Mouse (Mus musculus) cerebellum, adult 9-10 months (tissue): ENCODE measurements at regions not wholly inside any gene's neighbourhood (a gene's known extent, or its start where the extent isn't known, plus 50 kb on each side); places are given as distances from the start of the nearest gene placed in this dataset.

Experiments
- DNase-seq: peaks from one replicate; pipeline ENCODE4 v3.0.0; 2022

DNA sequence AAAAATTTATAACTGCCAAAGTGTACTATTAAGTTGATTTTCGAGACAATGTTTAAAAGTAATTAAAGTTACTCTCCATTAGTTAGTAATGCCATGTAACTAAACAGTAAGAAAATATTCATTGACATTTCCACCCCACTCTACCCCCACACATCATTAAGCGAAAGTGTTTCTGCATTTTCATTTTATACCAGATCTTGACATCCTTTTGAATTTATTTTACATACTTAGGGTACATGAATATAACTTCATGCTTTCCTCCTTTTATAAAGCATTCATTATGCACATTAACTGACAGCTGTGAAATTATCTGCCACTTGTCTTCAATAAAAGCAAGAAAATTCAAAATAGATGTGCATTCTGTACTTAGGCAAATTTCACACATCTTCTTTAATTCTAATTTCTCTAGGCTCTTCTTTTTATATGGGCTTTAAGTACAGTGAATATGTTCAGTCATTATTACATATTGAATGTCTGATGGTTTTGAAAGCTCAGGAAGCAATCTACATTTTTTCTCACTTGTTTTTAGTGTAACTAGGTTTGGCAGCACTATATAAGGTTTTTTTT, 526.5 kb downstream of the Epha5 start:
- DNase-seq: no peak

DNA sequence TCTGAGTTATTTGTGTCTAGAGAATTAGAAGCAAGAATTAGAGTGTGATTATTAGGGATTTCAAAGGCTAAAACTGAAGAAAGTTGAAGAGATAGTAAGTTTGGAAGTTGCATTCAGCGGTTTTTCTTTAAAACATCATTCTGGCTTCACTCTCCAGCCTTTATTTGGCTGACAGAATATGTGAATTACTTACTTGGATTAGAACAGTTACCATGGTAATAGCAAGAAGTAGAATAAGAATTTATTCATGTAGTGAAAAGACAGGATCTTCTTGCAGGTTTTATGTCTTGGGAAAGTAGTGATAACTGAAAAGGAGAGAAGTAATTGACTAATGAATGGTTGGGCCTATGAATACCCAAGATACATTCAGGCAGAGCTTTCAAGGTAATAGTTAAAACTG, 517.1 kb upstream of the Tecrl start:
- no peak for DNase-seq

DNA sequence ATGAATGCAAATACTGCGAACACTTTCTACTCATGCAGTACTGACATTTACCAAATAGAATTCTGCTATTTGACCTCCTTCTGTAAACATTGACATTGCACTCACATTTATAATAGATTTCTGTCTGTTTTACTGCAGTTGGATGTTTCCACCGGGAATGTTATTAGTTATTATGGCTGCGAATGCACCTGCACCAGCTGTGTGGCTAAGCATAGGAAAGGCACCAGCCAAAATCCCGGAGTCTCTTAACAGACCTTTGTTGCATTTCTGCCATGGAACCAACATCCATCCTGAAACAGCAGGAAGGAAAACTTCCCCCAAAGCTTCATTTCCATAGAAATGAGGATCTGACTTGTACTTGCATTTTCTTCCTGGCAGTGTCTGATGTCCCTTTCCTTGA, 513.4 kb upstream of the Tecrl start:
- DNase-seq: no peak

DNA sequence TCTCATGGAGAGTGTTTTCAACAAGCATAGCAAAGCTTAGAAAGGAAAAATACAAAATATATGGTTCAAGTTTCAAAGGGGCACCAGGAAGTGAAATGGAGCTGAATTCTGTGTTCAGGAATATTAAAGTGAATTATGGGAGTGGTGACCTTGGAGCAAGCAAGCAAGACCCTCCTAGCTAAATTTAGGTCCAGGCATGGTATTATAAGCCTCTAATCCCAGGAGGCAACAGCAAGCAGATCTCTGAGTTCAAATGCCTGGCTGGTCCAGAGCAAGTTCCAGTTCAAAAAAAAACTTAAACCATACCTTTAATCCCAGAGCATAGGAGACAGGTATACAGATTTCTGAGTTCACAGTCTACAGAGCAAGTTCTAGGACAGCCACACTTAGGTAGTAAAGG, 506.7 kb upstream of the Tecrl start:
- DNase-seq: no peak

DNA sequence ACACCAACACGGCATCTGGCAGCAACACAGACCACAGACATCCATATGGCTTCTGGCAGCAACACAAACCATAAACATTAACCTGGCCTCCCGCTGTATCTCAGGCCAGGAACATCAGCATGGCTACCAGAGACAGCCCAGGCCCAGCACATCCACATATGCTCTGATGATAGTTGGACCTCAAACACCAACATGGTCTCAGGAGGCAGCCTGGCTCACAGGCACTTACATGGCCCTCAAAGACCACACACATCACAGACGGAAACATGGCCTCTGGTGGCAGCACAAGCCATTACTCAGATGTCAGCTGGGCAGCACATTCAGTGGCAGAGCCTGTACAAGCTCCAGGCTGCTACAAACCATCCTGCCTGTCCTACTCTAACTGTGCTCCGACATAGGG, 497.0 kb upstream of the Tecrl start:
- DNase-seq: no peak

DNA sequence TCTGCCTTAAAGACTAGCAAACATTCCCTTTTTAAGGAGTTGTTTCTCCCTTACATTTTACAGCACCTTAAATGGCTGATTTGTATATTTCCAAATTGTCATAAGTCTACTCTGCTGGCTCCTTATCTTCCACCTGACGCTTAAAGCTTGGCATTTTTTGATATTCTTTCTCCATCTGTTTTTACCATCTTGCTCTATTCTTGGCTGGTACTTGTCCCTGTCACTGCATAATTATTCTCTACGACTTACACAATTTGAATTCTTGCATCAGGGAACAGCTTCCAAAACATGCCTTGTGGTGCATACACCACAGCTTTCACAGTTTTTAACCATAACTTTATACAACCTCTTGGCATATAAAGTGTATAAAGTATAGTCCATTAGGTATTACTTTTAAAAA, 471.6 kb upstream of the Tecrl start:
- no peak for DNase-seq

DNA sequence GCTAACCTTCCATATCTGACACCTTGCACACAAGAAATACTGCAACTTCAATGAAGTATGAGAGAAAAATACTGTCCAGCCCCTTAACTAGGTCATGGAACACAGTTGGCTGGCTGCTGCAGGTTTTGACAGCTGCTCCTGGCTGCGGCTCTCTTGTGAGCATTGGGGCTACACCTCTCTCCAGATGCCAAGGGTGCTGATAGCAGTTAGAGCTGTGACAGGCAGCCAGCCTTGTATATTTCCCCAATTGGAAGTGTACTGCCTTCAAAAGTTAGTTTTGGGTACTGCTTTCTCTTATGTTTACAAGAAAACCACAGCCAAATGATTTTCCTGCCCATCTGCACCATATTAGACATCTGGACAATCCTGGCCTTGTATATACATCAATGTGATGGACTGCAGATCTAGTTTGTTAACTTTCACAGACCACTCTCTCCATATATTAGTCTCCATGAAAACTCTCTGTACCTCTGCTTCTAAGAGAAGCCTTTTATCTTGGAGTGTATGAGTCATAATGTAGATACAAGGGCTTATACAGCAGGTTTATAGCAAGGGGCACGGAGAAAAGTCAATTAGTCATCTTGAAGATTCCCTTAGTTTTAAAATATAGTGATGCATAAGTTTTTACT, 470.0 kb upstream of the Tecrl start:
- DNase-seq: no peak

DNA sequence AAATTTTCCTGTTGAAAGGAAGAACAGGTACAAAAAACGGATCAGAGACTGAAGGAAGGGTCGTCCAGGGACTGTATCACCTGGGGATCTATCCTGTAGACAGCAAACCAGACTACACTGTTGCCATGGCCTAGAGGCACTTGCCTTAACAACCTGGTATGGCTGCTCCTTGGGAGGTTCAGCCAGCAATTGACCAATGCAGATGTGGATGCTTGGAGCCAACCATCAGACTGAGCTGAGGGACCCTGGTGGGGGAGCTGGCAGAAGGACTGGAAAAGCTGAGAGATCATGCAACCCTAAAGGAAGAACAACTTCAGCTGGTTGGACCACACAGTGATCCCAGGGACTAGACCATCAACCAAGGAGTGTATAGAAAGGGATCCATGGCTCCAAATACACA, 456.3 kb upstream of the Tecrl start:
- no peak for DNase-seq

DNA sequence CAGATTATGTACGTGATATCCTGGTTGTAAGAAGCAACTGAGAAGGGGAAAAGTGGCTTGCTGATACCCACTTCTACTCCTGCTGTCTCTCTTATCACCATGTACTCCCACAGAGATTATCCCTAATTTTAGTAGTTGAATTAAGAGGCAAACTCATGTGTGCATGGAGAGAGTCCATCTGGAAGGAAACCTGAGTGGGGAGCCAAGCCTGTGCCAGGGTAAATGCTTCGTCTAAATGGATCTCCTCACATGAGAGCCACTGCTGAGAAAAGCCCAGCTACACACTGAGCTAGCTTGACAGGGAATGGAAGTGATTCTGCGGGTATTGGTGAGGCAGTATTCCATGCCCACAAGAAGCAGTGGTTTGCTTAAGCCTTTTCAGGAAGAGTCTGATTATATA, 445.0 kb upstream of the Tecrl start:
- no peak for DNase-seq

DNA sequence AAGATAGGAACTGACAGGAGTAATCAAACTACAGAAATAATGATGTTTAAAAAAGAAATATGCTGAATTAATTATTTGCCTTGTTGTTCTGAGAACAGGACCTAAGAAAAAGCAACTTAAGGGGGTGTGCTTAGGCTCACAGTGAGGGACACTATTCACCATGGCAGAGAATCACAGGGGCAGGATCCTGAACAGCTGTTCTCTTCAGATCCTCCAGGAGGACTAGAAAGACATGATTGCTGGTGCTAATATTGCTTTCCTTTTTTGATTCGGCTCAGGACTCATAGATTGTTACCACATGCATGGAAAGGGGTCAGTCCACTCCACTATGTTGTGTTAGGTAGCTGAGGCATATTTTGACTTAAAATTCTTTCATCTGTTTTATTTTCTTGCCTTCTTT, 425.4 kb upstream of the Tecrl start:
- DNase-seq: no peak

DNA sequence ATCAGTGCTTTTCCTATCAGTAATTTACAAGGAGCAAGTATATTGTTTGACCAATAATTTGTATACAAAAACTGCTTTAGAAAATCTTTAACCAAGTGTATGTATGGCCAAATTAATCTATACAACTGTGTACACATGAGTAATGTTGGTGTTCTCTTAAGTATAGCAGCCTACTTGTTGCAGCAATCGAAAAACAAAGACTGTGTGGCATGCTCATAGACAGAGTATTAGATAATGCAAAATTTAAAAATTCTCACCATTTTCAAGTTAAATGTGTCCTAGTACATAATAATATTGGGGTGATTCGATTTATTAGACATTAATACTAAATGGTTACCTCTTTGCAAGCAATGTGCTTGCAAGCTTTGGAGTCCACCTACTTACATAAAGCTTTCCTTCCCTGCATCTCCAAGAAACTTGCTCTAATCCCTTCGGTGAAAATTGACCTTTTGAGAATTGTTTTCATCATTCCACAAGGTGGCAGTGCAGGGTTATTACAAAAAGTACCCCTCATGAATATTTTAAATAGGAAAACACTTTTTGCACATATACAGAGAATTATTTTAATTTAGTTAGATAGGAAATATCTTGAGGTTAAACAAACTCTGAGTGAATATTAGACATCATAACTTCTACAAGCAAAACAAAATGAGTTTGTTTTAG, 423.4 kb upstream of the Tecrl start:
- peak; percentile 5 for DNase-seq

DNA sequence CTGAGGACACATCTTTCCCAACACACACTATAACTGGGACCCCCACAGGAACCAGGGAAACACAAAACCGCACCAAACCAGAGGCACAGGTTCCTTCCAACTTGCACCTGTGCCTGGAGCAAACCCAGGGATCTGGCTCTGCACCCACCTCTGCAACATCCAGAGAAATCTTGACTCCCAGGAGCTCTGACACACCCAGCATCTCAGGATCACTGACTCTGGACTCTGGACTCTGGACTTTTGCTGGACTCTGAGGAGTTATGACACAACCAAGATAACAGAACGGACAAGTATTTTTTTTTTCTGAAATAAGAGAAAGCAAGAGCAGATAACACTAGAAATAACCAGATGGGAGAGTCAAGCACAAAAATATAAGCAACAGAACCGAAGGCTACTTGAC, 386.9 kb upstream of the Tecrl start:
- no peak for DNase-seq

DNA sequence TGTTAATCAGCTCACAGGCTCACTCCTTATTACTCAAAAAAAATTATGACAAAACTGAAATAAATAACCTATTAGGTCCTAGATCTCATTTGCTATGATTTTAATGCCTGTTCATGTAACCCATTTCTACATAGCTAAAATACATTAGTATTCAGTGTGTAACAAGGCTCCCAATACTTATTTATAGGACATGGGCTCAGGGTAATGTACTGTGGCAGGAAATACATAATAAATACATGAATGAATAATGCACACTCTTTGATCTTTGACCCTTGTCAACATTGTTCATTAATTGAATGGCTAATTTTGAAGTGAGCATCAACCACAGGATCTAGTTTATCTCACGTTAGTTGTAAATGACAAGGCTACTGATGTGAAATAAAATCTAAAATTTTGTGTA, 340.4 kb upstream of the Tecrl start:
- DNase-seq: no peak

DNA sequence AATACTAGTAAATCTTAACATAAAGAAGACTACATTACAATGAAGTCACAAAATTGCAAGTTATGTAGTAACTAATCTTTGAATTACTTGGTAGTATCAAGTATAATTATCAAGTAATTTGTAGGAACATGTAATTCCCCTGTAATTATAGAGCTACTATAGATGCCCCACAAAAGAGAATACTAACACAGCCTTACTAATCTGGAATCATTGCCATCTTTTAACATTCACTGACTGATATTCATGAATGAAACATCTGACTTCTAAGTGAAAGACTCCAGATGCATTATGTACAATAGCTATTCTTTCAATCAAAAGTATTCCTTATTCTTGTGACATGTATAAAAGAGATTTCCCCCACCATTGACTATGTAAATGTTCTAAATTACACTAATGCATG, 337.3 kb upstream of the Tecrl start:
- no peak for DNase-seq

DNA sequence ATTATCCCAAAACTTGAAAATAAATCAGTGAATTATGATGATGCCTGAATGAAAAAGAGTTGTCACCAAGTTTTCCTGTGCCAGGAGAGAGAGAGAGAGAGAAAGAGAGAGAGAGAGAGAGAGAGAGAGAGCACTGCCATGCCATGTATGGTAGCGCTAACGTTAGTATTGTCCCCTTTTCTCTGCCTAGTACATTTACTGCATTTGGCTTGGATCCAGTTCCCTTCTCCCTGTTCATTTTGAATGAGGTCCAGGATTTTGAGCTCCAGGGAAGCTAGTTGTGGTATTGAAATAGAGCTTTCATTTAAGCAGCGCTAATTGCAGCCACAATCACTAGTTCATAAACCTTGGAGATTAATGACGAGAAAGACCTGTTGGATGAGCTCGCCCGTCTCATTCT, 323.4 kb upstream of the Tecrl start:
- no peak for DNase-seq

DNA sequence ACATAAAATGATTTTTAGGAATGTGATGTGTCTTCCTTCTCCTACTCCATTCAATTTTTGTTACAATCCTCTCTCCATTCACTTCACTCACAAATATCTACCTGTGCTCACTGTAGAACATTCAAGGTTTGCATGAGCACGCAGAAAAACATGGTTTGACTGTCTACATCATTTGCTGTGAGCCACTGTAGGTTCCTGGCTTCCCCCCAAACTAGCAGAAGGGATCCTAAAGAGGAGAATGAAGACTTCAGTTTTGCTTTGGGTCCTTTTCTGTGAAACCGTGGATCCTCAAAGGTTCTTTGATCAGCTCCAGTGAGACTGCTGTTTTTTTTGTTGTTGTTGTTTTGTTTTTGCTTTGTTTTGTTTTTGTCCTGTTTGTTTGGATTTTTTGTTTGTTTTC, 304.1 kb upstream of the Tecrl start:
- no peak for DNase-seq

DNA sequence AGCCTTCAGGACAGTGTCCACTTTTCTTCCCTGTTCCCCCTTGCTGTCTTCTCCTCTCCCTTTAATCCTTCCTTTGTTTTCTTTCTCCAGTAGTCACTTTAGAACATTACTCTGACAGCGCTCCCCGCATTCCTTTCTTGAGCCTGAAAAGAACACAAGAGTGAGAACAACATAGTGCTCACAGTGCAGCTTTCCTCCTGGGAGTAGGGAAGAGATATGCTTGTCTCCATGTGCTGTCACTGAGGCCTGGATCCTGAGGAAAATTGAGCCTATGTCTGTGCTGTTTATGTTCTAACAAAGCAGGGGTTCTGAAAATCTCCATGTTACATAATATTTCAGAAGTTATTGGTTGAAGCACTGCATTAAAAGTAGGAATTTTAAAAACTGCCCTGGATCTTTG, 296.3 kb upstream of the Tecrl start:
- DNase-seq: no peak

DNA sequence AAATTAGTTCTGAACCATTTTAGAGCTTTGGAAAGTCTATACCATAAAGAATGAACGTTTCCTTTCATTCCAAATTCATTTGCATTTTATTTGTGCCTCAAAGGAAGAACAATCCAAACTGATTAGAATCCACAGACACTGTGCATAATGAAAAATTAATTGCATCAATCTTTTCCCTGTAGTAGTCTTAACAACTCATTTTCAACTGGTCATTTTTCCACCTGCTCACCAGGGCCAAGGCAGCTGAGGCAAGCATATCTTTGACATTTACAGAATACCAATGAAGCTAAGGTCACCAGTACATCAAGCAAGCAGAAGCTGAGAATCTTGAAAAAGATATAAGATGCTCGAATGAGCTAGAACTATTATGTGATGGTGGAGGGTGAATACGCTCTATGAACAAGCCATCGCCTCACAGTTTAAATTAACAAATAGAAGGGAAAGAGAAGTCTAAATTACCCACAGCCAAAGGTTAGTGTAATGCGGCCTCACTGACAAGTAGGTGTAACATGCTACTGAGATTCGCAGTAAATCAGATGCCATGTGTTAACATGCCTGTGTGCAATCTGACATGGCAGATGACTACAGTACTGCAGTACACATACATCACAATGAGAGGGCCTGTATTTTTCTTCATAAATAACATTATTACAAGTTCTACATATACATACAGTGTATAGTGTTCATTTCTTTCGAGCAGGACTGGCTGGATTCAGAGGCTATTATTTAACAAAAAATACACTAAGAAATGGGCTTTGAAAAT, 267.8 kb upstream of the Tecrl start:
- no peak for DNase-seq

DNA sequence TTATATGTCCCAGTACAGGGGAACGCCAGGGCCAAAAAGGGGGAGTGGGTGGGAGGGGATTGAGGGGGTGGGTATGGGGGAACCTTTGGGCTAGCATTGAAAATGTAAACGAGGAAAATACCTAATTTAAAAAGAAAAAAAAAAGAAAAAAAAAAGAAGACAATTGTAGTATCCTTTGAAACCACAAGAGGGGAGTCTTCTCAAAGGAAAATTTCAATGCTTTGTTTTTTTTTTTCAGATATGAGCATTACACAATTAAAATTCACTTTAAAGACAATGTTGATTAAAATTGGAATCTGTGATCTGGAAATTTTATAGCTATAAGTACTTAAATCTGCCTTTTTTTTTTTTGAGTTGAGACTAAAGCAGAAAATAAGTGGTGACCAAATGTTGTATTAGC, 255.8 kb upstream of the Tecrl start:
- DNase-seq: no peak

DNA sequence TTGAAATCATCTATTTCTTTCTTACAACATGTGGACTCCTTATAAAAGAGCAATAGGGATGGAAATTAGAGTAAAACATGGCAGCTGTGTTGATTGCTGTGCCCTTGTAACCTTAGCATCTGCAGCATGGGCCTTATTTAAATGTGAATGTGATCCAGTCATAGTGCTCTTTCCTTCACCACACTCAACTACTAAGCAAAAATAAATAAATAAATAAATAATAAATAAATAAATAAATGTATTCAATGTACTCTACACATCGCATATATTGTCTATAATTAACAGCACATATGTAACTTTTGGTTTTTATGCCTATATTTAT, 238.3 kb upstream of the Tecrl start:
- no peak for DNase-seq

DNA sequence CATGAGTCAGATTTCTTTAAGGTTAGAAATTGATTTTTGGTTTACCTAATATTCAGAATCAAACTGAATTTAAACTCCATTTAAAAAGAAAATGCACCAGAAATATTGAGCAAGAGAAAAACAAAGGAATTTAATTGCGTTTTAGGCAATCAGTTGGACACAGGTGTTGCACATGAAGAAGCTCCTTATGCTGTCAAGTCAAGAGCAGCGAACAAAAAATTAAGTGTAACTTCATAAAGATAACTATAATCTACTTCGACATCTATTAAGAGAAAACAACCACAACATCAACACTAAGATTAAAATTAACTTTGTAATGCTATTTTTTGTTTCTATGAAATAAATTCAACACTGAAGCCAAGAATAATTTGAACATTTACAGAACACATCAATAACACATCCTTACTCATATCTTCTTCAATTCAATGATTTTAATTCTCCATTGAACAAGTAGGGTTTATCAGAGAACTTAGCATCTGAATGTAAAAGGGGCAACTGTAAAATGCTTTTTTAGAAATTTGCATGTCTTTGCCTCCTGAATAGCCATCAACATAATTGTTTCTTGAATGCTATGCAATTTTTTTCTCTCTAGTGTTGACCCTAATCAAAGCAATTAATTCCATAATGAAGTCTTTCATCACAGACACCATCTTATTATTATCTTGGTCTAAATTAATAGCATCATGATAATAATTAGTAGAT, 237.7 kb upstream of the Tecrl start:
- DNase-seq: no peak
